Mouse (Mus musculus): ENCODE measurements around the gene Spata32. TPM values are rescaled to one million over a fixed set of nuclear protein-coding genes. Genes with fewer than 3 reads are reported as not detected.

The Spata32 gene
- polyA plus RNA-seq, 1 experiment: 0.68 TPM

- peak; percentile 86 for DNase-seq (ENCODE audit: low read depth)
These were observed 19.1 kb downstream of the Spata32 start for GRCm38 (mm10) chr11:103198911-103199803.

DNA sequence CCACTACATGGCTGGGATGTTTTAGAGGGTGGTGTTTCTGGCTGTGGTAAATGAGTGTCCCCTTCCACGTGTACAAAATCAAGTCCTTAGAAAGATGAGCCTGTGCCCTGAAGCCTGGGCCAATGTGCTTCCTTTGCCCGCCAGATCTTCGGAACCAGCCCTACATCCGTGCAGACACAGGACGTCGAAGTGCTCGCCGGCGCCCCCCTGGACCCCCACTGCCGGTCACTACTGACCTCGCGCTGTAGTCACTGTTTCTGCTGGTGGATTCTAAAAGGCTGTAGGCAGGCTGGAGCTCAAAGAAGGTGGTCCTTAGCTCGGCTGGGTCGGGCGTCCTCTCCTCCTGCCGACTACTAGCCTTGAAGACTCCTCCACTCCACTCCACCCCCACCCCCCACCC lies 19.9 kb downstream of the Spata32 start:
- no peak for DNase-seq (ENCODE audit: low read depth)
- TF ChIP-seq POLR2A (IDR thresholded peaks at IDR 0.05; ENCODE audit: borderline replicate concordance, extremely low read depth, insufficient read depth, insufficient read length, poor library complexity, severe bottlenecking) (no peak), CTCF (IDR thresholded peaks at IDR 0.05; ENCODE audit: borderline replicate concordance, extremely low read depth, insufficient read depth, insufficient read length) (no peak)

More at GRCm38 (mm10) chr11:103198911-103199803, 19.1 kb downstream of the Spata32 start:
- TF ChIP-seq POLR2A (IDR thresholded peaks at IDR 0.05; ENCODE audit: borderline replicate concordance, extremely low read depth, insufficient read depth, insufficient read length, poor library complexity, severe bottlenecking) (no peak), CTCF (IDR thresholded peaks at IDR 0.05; ENCODE audit: borderline replicate concordance, extremely low read depth, insufficient read depth, insufficient read length) (no peak)

GRCm38 (mm10) chr11:103197340-103197739 lies 20.9 kb downstream of the Spata32 start:
- no peak for DNase-seq (ENCODE audit: low read depth)
- TF ChIP-seq POLR2A (IDR thresholded peaks at IDR 0.05; ENCODE audit: borderline replicate concordance, extremely low read depth, insufficient read depth, insufficient read length, poor library complexity, severe bottlenecking): no peak
- no peak for TF ChIP-seq CTCF (IDR thresholded peaks at IDR 0.05; ENCODE audit: borderline replicate concordance, extremely low read depth, insufficient read depth, insufficient read length)

- TF ChIP-seq CTCF (IDR thresholded peaks at IDR 0.05; ENCODE audit: borderline replicate concordance, extremely low read depth, insufficient read depth, insufficient read length): no peak
- DNase-seq (ENCODE audit: low read depth): no peak
These were observed 22.6 kb downstream of the Spata32 start for GRCm38 (mm10) chr11:103195656-103196055.

GRCm38 (mm10) chr11:103195236-103195635 lies 23.0 kb downstream of the Spata32 start:
- no peak for DNase-seq (ENCODE audit: low read depth)
- TF ChIP-seq CTCF (IDR thresholded peaks at IDR 0.05; ENCODE audit: borderline replicate concordance, extremely low read depth, insufficient read depth, insufficient read length): no peak
- no peak for TF ChIP-seq POLR2A (IDR thresholded peaks at IDR 0.05; ENCODE audit: borderline replicate concordance, extremely low read depth, insufficient read depth, insufficient read length, poor library complexity, severe bottlenecking)

DNA sequence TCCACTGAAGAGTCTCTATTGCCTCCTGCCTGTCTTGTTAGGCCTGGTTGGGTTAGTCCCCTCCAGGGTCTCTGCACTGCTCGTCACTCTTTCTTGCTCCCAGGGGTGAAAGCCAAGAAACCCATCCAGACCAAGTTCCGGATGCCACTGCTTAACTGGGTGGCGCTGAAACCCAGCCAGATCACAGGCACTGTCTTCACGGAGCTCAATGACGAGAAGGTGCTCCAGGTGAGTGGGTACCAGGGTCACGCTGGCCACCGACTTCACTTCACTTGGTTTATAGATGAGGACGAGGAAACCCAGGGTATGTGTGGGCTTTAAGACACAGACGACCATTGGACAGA lies 24.4 kb downstream of the Spata32 start:
- no peak for DNase-seq (ENCODE audit: low read depth)
- no peak for TF ChIP-seq CTCF (IDR thresholded peaks at IDR 0.05; ENCODE audit: borderline replicate concordance, extremely low read depth, insufficient read depth, insufficient read length)
- no peak for TF ChIP-seq POLR2A (IDR thresholded peaks at IDR 0.05; ENCODE audit: borderline replicate concordance, extremely low read depth, insufficient read depth, insufficient read length, poor library complexity, severe bottlenecking)

- DNase-seq (ENCODE audit: low read depth): peak; percentile 76
- TF ChIP-seq POLR2A (IDR thresholded peaks at IDR 0.05; ENCODE audit: borderline replicate concordance, extremely low read depth, insufficient read depth, insufficient read length, poor library complexity, severe bottlenecking) (no peak), CTCF (IDR thresholded peaks at IDR 0.05; ENCODE audit: borderline replicate concordance, extremely low read depth, insufficient read depth, insufficient read length) (peak; percentile 59; the same call in 1 of the 2 replicates)
These were observed 25.0 kb downstream of the Spata32 start for GRCm38 (mm10) chr11:103192956-103193824.

DNA sequence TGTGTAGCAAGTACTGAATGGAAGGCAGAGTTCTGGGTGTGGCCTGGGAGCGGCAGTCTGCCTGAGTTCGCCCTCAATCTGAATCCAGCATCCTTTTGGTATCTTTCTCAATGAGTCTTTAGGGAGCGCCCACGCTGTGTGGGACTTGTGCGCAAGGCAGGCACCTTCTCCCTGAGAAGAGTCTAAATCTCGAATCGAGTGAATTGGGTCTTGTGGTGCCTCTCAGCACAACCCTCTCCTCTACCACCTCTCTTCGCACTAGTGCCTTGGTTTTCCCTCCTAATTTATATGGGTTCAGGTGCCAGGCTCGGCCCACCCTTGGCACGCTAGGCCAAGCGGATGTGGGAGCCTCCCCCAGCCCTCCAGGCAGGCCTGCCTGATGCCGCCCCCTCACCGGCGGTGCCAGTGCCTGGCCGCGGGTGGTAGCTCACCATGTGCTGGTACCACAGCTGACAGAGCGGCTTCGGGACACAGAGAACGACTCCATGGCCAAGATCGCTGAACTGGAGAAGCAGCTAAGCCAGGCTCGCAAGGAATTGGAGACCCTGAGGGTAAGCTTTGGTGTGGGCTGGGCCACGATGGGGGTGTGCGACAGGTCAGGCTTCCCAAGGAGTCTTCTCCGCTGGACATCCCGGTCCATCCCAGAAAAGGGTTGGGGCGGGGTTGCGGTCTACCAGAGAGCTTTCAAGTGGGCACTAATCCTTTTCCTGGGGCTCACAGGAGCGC lies 25.8 kb downstream of the Spata32 start:
- no peak for TF ChIP-seq POLR2A (IDR thresholded peaks at IDR 0.05; ENCODE audit: borderline replicate concordance, extremely low read depth, insufficient read depth, insufficient read length, poor library complexity, severe bottlenecking)
- peak; percentile 8 for DNase-seq (ENCODE audit: low read depth)

DNA sequence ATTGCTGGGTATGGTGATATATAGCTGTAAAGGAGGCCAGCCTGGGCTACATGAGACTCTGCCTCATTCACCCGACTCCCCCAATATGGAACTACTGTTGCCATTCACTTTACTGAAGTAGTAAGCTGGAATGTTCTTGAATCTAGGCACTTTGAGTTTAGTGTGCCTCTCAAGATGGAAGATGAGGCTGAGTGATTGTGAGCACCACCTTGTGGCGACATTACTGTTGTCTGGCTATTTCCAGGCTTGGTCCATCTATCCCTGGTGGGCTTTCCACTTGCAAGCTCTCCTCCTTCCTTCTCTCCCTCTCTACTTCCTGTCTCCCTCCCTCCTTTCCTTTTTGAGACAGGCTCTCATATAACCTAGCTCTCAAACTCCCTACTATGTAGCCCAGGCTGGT lies 33.3 kb downstream of the Spata32 start:
- TF ChIP-seq POLR2A (IDR thresholded peaks at IDR 0.05; ENCODE audit: borderline replicate concordance, extremely low read depth, insufficient read depth, insufficient read length, poor library complexity, severe bottlenecking) (no peak), CTCF (IDR thresholded peaks at IDR 0.05; ENCODE audit: borderline replicate concordance, extremely low read depth, insufficient read depth, insufficient read length) (peak; percentile 69; the same call in 1 of the 2 replicates)
- peak; percentile 71 for DNase-seq (ENCODE audit: low read depth)

DNA sequence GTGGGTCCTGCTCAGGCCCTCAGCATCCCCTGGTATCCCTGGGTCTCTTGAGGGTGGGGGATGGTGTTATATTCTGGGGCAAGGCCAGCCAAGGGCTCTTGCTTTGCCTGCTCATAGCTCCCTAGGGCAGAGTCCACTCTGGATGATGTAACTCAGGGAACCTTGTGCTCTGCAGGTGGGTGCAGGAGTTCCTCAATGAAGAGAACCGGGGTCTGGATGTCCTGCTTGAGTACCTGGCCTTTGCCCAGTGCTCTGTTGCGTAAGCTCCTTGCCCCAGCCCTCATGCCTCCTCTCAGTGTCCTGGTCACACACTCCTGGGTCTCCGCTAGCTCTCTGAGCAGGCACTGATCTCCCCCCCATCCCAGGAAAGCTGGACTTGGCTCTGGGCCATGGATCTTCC lies 36.3 kb downstream of the Spata32 start:
- no peak for DNase-seq (ENCODE audit: low read depth)
- TF ChIP-seq CTCF (IDR thresholded peaks at IDR 0.05; ENCODE audit: borderline replicate concordance, extremely low read depth, insufficient read depth, insufficient read length) (no peak), POLR2A (IDR thresholded peaks at IDR 0.05; ENCODE audit: borderline replicate concordance, extremely low read depth, insufficient read depth, insufficient read length, poor library complexity, severe bottlenecking) (no peak)

DNA sequence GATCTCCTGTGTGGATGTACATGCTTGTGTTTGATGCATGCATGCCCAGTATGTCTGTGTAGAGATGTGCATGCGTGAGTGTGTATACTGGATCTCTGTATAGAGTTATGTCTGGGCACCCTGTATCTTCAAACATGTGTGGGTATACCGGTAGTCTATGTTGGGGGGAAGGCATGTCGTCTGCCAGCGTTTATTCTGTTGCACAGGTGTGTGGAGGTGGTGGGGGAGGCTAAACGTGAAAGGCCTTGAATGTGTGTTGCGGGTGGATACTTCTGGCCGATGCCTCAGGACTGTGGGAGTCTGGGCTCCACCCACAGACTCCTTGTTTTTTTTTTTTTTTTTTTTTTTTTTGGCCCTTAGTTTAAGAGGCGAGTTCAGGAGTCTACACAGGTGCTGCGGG lies 36.9 kb downstream of the Spata32 start:
- DNase-seq (ENCODE audit: low read depth): no peak
- TF ChIP-seq POLR2A (IDR thresholded peaks at IDR 0.05; ENCODE audit: borderline replicate concordance, extremely low read depth, insufficient read depth, insufficient read length, poor library complexity, severe bottlenecking): no peak
- no peak for TF ChIP-seq CTCF (IDR thresholded peaks at IDR 0.05; ENCODE audit: borderline replicate concordance, extremely low read depth, insufficient read depth, insufficient read length)
